Mouse (Mus musculus): ENCODE results near the gene Plppr3.

The Plppr3 gene

DNA sequence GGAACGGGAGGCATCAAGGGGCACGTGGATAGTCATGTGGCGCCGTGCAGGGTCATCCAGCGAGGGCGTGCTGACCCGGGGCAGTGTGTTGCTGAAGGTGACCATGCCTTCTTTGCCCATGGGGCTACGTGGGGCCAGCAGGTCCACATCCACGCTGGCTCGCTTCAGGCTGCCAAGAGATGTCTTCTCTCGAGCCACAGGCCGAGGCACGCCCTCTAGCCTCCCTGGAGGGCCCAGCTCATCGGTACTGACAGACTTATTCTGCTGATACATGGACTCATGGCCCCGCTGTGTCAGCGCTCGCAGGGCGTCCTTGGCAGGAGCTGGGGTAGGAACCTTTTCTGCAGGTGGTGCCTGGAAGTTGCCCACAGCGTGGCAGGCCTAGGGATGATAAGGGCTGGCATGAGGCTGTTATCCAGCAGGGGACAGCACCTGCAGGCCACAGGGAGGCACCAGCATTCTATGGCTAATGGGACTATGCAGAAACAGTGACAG lies 8.6 kb downstream of the Plppr3 start:
- DNase-seq: peak; percentile 48

DNA sequence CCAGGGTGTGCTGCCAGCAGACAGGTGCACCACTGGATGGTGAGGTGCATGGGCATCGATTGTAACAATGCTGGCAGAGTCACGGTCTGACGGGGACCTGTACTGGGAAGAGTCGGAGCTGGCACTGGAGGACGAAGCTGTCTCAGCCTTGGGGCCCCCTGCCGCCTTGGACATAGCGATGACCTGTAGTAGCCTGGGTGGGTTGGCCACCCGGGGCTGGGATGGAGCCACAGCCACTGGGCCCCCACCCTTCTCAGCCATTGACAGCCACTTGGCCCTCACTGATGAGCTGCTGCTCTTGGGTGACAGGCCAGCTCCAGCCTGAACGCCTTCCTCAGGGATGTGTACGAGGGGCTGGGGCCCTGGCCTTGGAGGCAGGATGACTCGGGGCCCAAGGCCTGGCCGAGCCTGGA lies 9.2 kb downstream of the Plppr3 start:
- DNase-seq: peak; percentile 44 to 55

DNA sequence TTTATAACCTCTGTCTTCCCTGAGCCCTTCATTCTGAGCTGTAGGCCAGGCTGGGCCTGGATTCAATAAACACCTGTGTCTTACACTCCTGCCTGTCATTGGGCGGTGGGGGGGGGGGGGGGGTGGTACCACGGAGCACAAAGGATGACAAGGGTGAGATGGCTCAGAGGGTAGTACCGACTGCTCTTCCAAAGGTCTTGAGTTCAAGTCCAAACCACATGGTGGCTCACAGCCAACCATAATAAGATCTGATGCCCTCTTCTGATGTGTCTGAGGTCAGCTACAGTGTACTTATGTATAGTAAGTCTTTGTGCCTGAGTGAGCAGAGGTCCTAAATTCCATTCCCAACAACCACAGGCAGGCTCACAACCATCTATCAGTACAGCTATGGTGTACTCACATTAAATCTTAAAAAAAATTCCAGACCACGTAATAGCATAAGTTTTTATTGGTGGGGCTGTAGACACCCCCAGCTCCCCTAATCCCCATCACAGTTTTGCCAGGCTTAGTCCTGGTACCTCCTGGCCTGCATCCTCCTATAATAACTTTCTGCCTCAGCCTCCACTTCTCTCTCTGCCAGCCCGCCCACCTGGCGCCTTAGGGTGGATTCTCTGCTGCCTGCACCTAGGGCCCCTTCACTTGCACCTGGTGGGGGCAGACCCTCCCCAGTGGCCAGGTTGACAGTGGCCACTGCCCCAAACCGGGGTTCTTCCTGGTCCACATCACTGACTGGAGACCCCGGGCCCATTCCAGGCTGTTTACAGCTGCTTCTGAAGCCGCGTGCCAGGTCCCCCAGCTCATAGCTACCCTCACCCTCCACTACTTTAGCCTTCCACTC lies 9.9 kb downstream of the Plppr3 start:
- DNase-seq: no peak

DNA sequence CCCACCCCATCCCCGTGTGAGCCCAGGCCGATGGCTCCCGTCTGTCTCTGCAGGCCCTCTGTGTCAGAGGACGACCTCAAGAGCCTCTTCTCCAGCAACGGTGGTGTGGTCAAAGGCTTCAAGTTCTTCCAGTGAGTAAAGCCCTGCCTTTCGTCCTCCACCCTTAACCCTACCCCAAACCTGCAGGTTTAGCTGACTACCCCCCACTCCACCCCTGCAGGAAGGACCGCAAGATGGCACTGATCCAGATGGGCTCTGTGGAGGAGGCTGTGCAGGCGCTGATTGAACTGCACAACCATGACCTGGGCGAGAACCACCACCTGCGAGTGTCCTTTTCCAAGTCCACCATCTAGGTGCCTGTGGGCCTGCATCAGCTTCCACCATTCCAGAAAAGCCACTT lies 11.5 kb downstream of the Plppr3 start:
- DNase-seq: peak; percentile 45 to 64

DNA sequence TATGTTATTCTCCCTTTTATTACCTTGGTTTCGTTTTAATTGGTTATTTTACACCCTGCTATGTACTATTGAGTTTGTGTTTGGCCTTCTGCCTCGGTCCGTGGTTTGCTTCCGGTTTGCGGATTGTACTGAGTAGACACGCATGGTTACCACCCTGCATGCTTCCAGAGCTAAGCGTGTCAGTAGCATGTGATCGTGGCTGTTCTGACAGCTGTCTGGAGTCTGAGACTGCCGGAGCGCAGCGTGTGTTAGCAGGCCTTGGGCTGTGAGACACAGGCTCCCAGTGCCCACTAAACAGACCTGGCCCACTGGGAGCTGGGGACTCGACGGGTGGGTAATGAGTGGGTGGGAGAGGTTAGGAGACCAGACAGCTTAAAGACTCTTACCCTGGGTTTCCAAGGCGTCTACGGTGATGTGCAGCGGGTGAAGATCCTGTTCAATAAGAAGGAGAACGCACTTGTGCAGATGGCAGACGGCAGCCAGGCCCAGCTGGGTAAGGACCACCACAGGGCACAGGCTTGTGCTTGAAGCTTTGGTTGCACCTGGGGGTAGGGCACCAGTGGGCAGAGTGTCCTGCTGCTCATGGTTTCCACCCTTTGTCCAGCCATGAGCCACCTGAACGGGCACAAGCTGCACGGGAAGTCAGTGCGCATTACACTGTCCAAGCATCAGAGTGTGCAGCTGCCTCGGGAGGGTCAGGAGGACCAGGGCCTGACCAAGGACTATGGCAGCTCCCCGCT lies 12.2 kb downstream of the Plppr3 start:
- DNase-seq: peak; percentile 33 to 48

DNA sequence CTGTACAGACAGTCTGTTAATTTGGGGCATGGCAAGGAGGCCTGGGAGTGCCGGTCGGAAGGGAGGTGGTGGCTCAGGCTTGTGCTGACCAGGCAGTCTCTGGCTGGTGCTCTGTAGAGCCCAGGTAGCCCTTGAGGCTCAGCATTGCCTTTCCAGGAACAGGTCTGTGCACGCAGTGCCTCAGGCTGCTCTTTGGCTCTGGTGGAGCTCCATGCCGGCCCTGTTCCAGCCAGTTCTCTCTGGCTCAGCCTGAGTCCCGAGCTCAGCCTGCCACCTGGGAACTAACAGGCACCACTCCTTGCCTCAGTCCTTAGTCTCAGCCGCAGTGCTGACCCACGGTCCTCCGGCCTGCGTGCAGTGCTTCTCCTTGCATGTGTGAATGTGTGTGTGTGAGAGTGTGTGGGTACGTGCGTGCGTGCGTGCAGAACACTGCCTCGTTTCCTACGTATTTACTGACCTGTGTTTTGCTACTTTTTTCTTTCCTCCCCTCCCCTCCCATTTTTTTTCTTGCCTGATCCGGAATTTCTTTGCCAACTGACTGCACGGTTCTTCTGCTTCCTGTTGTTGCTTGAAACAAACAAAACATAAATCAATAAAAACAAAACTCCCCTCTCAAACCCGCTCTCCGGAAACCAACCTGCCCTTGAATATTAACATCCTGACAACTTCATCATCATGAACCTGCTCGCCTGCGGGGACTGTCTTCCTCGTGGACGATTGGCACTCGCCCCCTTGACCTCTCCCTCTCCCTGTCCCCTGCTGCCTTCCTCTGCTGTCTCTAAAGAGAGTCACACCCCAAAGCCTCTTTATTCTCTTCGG lies 13.0 kb downstream of the Plppr3 start:
- peak; percentile 78 to 83 for DNase-seq

DNA sequence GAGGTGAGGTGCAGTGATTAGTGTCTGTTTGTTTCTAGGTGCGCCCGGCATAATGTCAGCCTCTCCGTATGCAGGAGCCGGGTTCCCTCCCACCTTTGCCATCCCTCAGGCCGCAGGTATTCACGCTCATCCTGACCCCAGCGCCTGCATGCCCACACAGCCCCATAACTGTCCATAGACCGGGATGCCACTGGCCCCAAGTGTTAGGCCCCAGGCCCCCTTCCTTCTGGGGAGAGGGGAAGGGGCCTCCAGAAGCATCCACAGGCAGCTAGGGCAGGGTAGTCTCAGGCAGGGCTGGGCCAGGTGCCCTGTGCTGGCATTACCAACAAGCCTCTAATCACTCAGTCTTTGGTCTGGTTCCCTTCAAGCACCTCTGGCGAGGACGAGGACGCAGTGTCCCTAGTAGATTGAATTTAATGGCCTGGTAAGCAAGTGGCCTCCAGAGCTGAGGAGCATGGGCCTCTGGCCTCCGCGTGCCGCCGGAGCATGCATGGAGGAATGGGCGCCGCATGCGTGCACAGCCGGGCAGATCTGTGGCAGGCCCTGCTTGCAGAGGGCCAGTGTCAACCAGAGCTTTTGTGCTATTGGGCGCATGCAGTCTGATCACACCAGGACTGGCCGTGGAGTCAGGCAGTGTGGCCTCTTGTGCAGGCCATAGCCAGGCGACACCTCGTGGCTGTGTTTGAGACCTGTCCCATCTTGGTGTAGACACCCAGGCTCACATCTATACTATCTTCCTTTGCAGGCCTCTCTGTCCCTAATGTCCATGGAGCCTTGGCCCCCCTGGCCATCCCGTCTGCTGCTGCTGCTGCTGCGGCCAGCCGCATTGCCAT lies 14.1 kb downstream of the Plppr3 start:
- DNase-seq: peak in 1 of 2 experiments; percentile 37

DNA sequence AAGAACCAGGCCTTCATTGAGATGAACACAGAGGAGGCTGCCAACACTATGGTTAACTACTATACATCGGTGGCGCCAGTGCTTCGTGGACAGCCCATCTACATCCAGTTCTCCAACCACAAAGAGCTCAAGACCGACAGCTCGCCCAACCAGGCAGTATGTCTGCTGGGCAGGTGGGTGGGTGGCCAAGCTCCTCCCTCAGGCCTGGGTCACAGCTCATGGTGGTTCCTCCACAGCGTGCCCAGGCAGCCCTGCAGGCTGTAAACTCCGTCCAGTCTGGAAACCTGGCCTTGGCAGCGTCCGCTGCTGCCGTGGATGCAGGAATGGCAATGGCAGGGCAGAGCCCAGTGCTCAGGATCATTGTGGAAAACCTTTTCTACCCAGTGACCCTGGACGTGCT lies 15.3 kb downstream of the Plppr3 start:
- DNase-seq: peak; percentile 47 to 57

DNA sequence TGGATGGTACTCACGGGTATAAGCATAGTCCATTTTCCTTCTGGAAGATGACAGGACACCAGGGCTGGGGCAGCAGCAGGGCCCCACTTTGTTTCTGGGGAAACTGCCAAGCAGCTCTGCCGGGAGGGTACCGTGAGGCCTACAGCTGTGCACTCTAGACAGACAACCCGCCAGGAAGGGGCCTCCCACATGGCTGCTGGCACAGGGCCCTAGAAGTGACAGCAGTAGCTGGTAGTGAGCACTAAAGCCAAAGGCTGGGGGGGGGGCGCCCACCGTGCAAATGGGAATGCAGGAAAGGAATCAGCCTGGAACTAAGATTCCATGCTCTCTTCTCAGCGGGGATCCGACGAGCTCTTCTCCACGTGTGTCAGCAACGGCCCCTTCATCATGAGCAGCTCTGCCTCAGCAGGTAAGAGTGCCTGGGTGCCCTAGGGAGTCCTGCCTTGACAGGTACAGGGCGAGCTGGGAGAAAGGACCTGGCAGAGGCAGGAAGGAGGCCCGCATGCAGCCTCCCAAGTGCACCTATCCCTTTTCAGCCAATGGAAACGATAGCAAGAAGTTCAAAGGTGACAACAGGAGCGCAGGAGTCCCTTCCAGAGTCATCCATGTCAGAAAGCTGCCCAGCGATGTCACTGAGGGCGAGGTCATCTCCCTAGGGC lies 15.9 kb downstream of the Plppr3 start:
- peak; percentile 74 to 79 for DNase-seq

DNA sequence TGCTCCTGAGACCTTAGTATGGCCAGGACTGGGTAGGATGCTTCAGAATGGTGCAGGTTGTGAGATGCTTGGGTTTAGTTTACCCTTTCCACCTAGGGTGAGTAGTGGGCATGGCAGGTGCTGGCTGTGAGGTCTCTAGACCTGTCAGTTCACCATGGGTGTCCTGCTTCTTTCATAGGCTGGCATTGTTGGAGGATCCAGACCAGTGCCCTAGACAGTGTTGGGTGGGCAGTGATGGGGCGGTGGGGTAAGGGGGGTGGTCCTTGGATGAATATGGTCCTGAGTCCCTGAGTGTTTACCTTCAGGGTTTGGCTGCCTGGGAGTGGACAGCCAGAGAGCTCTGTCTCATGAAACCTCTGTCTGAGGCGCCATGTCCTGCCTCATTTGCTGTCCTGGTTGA lies 16.5 kb downstream of the Plppr3 start:
- DNase-seq: no peak

DNA sequence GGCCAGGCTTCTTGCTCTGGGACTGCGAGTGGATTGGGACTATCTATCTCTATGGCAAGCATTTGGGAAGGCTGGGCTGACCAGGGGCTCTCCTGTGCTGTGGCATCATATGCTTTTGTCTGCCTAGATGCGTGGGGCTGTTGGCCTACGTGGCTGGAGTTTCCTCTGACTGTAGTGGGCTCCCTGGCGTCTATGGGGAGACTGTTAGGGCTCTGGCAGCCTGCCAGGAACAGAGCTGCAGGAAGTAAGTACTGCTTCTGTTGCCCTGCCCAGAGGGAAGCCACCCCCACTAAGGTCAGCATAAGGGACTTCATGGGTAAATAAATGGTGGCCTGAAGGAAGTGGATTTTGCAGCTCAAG lies 17.0 kb downstream of the Plppr3 start:
- DNase-seq: peak; percentile 54 to 63

DNA sequence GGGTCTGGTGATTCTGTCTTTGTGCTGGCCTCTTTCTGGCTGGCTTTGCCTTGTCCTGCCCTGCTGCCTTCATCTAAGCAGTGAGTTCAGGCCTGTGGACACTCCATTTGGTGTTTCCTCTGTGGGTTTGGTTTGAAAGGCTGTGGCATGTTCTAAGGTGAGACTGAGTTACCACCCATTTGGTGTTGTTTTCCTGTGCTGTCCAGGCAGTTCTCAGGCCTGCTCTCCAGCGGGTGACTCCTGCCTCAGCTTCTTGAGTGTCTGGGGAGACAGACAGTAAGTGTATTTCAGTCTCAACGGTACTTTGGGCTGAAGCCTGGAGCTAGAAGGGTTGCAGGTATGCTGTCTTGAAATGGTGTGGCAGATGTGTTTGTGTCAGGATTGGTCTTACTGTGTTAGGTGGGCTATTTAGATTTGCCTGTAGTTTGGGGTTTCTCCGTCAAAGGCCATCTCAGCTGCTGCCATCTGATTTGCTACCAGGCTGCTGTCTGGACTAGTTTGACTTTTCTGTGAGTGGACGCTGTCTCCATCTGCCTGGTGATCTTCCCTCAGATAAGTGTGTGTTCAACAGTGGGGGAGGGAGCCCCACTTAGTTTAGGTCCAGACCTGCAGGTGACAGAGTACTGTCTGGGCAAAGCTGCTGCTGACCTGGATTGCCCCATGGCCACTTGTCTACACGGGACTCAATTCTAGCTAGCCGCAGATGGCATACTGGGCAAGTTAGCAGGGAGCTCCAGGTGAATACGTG lies 17.6 kb downstream of the Plppr3 start:
- no peak for DNase-seq

DNA sequence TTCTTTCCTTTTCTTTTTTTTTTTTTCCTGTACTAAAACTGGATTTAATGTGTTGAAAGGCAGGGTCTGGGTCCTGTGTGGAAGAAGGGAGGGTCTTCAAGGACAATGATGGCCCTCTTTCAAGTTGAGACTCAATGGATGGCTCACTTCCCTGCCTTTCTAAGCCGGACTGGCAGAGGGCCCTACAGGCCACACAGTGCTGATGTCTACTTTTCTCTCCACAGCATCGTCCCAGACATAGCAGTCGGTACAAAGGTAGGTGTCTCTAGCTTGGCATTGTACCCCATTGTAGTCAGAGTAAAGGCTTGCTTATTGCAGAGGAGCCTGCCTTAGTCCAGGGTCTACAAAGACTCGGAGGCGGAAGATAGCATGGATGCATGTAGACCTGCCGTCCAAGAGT lies 18.2 kb downstream of the Plppr3 start:
- peak; percentile 39 to 47 for DNase-seq

DNA sequence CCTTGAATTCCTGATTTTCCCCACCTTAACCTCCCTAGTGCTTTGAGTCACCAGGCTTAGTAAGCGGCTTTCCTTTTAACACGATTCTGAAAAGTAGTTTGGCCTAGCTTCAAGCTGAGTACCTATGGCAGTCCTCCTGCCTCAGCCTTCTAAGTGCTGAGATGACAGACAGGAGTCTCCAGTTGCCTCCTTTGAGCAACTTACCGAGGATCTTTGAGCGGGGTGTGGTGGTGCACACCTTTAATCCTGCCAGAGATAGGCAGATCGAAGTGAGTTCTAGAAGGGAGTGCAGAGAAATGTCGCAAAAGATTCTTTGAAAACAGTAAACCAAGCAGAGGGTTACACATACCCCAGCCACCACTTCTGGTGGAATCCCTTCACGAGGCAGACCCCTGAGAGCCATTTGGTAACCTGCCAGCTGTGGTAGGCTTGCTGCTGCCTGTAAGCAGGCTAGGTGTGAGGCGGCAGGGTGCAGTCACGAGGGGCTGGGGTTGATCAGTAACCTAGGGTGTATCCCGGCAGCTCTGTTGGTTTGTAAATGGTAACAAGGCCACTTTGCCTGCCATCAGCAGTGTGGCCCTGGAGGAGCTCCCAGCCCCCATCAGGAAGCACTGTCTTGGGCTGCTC lies 18.8 kb downstream of the Plppr3 start:
- peak; percentile 63 to 68 for DNase-seq

DNA sequence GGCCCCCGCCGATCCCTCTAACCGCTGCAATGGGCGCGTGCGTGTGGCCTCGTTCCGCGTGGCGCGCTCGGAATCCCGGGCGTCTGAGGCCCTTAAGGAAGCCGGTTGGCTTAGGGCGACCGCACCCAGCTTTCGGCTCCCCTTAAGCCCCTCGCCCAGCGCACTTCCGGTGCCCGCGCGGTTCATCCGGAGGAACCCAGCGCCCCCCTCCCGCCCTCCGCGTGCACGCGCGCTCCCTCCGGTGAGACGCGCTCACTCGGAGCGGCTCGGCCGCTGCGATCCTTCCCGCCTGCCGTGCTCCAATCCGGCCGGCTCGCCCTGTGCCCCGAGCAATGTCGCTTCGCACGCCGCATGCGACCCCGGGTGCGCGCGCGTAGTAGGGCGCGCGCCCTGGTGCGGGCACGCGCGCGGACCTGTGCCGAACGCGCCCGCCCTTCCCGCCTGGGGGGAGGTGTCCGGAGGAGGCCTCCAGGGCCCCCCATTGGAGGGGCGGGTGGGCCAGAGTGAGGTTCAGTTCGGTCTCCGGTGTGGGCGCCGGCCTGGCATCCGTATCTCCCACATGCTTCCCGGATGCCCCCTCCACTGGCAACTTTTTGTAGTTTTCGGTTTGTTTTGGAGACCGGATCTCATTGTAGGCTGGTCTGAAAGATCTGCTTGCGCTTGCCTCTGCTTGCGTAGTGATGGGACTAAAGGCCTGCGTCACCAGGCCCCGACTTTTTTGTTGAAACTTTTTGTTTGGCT lies 19.5 kb downstream of the Plppr3 start:
- peak; percentile 78 to 80 for DNase-seq

DNA sequence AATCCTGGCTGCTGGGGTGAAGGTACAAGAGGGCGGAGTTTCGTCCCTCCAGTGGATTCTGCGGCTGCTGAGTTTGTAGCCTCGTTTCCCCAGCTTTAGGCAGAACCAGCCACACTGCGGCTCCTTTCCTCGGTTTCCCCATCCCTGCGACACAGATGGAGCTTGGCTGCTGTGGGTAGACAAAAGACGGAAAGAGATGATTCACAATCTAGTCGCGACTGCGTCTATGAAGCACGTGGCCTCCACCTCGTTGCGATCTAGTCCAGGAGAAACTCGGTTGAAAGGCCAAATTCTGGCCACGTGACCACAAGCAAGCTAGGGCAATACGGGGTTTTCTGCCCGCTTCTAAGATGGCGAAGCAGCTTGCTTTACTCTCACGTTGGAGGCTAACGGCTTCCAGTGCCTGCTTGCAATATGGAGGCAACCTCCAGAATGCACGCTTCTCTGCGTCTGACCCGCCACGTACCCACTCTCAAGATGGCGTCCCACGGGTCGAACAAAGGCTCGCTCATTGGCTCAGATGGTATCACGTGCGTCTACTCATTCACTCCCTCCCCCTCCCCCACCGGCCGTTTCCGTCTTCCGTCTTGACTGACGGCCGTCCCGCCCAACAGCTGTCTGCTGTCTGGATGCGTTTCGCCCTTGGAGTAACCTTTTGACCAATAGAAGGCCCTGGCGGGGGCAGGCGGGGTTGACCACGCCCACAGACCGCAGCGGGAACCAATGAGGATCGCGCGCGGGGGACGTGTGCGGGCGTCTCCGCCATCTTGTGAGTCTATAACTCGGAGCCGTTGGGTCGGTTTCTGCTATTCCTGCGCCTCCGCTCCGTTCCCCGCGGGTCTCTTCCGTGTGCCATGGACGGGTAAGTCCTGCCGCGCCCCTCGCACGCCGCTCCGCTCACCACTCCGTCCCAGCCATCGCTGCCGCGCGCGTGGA lies 20.3 kb downstream of the Plppr3 start, which contains the start of gene Ptbp1:
Ptbp1 (plus strand) TSS at position 568 of the 936 bp plus-strand sequence.
- DNase-seq: peak; percentile 100

DNA sequence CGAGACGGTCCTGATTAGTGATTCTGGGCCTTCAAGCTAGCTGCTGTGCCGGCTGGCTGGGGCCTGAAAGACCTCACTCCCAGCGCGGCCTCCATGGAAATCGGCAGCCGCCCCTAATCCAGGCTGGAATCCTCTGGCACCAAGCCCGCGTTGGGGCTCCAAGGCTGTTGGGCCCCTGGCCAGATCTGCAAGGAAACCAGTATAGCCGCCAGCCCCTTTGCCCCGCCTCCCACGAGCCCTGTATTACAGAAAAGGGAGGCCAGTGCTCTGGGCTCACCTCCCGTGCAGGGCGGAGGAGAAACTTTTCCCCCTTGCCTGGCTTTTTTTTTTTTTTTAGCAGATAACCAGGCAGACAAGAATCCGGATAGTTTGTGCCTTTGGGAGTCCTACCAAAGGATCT lies 21.0 kb downstream of the Plppr3 start:
- DNase-seq: peak; percentile 95 to 97

DNA sequence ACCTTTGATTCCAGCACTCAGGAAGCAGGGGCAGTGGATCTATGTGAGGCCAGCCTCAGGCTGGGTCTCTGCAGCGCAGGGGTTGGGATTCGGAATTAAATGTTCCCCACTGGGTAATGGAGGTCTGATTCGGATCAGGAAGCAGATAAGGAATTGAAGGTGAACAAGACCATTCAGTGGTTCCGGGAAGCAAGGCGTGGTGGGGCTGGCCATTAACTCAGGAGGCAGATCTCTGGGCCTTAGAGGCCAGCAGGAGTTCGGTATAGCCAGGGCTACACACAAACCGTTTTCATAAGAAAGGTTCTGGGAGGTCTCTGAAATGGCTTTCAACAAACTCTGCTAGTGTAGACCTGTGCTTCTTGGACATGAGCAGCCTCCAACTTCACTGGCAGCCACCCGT lies 21.6 kb downstream of the Plppr3 start:
- DNase-seq: no peak
